Mouse (Mus musculus) erythroblast, embryonic 14.5 days (primary cell): ENCODE measurements around the gene Slc8b1.

Experiments
- GATA1 ChIP-seq: IDR thresholded peaks from 2 replicates; pipeline ENCODE4 v1.6.1; 2012; ENCODE audit warnings: low read length, inconsistent platforms, mixed read lengths
- TAL1 ChIP-seq: IDR thresholded peaks from 3 replicates; pipeline ENCODE4 v1.6.1; 2012; ENCODE audit warnings: low read length, inconsistent platforms, mixed read lengths

- TF ChIP-seq GATA1 (no peak), TAL1 (no peak)
Observed at GRCm38 (mm10) chr5:120566681-120567252, 55.8 kb downstream of the Slc8b1 start.
